Mouse (Mus musculus): ENCODE results near the gene Trim14. TPM values are rescaled to one million over a fixed set of nuclear protein-coding genes. Genes with fewer than 3 reads are reported as not detected.

Trim14 gene
- polyA plus RNA-seq (2017; shearing (Covaris generic)): 57.2 TPM

DNA sequence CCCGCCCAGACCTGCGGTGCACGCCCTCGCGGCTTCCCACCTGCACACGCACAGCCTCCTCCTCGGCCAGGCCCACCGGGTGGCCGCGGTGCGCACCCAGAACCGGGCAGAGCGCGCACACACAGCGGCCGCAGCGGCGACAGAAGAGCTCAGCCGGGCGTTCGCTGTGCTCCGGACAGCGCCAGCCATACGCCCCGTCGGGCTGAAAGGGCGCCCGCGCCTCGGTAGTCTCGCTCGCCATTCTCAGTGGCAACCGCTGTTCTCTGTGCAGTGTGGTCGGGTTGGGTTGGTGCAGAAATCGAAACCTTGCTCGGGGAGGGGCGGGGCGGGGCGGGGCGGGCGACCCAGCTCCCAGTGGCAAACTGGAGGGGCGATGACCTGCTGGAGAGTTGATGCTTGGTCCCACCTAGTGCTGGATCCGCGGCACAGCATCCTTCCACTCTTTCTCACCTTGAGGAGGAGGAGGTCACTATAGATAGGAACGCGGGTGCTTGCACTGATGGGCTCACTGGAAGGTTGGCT is at the start of gene Trim14:
Gene Trim14 (minus strand): TSS at position 302 of the 522 bp plus-strand sequence.

DNA sequence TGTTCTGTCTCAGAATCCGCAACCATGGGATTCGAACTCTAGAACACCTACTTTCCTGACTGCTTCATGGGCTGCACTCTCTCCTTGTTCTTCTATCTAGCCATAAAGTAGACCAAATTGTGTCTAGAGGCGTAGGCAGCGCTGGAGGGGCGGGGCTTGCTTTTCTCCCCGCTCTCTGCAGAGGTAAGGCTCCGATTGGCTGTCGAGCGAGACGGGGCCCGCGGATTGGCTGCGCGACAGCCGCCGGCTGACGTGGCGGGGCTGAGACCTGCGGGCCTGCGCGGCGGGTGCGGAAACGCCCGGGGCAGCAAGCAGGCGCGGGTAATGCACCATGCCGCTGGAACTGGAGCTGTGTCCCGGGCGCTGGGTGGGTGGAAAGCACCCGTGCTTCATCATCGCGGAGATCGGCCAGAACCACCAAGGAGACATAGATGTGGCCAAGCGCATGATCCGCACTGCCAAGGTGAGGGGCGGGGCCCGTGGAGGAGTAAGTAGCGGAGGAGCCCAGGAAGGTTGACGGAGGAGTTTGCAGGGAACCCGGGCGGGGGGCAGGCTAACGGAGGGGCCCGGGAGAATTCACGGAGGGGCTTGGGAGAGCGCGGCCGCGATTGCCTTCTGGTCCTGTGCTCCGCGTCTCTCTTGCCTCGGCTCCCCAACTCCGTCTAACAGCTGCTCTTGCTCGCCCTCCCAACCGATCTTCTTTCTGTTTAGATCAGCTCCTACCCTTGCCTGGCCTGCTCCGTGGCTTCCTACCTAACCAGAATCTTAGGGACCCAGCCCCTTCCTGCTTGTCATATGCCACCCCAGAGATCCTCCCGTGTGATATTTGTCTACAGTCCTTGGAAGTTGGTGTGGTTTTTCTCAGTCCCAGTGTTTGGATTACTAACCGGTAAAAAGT is 46.7 kb downstream of the Trim14 start, which contains the start of gene Nans:
Gene Nans (plus strand): TSS at position 221 of the 898 bp plus-strand sequence.

GRCm38 (mm10) chr4:46450519-46451131 is 85.3 kb downstream of the Trim14 start, which contains the start of gene Anp32b:
Anp32b (plus strand) TSS chr4:46450902.

Other genes with a start within 250 kb of the Trim14 start
- gene Foxe1, start 192.5 kb downstream of the Trim14 start, polyA plus RNA-seq (2017; shearing (Covaris generic)): not detected
- 25.5 TPM for gene Trmo, start 146.7 kb downstream of the Trim14 start, polyA plus RNA-seq (2017; shearing (Covaris generic))
- gene Hemgn, start 122.6 kb downstream of the Trim14 start, polyA plus RNA-seq (2017; shearing (Covaris generic)): not detected
- 123 TPM for gene Anp32b, start 85.2 kb downstream of the Trim14 start, polyA plus RNA-seq (2017; shearing (Covaris generic))
- gene Nans, start 46.9 kb downstream of the Trim14 start, polyA plus RNA-seq (2017; shearing (Covaris generic)): 43.6 TPM
- gene Coro2a, start 66.1 kb upstream of the Trim14 start, polyA plus RNA-seq (2017; shearing (Covaris generic)): 82.0 TPM
- gene Tbc1d2, start 114.1 kb upstream of the Trim14 start, polyA plus RNA-seq (2017; shearing (Covaris generic)): 0.82 TPM

Measured in effector memory CD4-positive, alpha-beta T cell, adult 5 months (primary cell).